Mouse (Mus musculus) midbrain, embryonic 15.5 days (tissue): ENCODE data around the gene Erc1. TPM values are rescaled to one million over a fixed set of nuclear protein-coding genes. Genes with fewer than 3 reads are reported as not detected.

Source experiments
- ATAC-seq: fragments of 200-750 bp; cut with Nextera tagmentation; replicated peaks from 2 replicates; pipeline ENCODE4 v1.8.0; 2017; ENCODE audit warnings: moderate TSS enrichment
- H3K27ac ChIP-seq: fragments of 300-500 bp; sonication (generic); 2 replicates; pipeline ENCODE4 v1.5.1; 2015; ENCODE audit warnings: mild to moderate bottlenecking, inconsistent platforms
- H3K27me3 ChIP-seq: fragments of 300-500 bp; sonication (generic); replicated peaks from 2 replicates; pipeline ENCODE4 v1.6.1; 2015; ENCODE audit warnings: inconsistent platforms
- H3K36me3 ChIP-seq: fragments of 300-500 bp; sonication (generic); replicated peaks from 2 replicates; pipeline ENCODE4 v1.6.1; 2015; ENCODE audit warnings: inconsistent platforms
- H3K4me1 ChIP-seq: fragments of 300-500 bp; sonication (generic); 2 replicates; pipeline ENCODE4 v1.6.1; 2015; ENCODE audit warnings: inconsistent platforms
- H3K4me2 ChIP-seq: fragments of 300-500 bp; sonication (generic); 2 replicates; pipeline ENCODE4 v1.6.1; 2015; ENCODE audit warnings: inconsistent platforms, mild to moderate bottlenecking, moderate library complexity
- H3K4me3 ChIP-seq: fragments of 300-500 bp; sonication (generic); 2 replicates; pipeline ENCODE4 v1.5.1; 2015; ENCODE audit warnings: mild to moderate bottlenecking, inconsistent platforms
- H3K9ac ChIP-seq: fragments of 300-500 bp; sonication (generic); 2 replicates; pipeline ENCODE4 v1.6.1; 2015; ENCODE audit warnings: mild to moderate bottlenecking, inconsistent platforms
- H3K9me3 ChIP-seq: fragments of 300-500 bp; sonication (generic); 2 replicates; pipeline ENCODE4 v1.6.1; 2016; ENCODE audit warnings: inconsistent platforms
- WGBS: fragments of 180-500 bp; shearing (Covaris S2); methylation state at CpG from one replicate; pipeline ENCODE4 v1.1.7; 2015; ENCODE audit warnings: mixed read lengths; 5-methylcytosine and 5-hydroxymethylcytosine counted together
- polyA plus RNA-seq: library from polyadenylated mRNA; unstranded; fragments of >200 nt; fragmentation: Nextera tagmentation; extraction: Ambion mirVana; gene quantifications from 2 replicates; pipeline ENCODE4 v1.2.1, GENCODE M21; 2015

Erc1 gene
- polyA plus RNA-seq, 1 experiment from 2014 or later: 58.9 TPM

DNA sequence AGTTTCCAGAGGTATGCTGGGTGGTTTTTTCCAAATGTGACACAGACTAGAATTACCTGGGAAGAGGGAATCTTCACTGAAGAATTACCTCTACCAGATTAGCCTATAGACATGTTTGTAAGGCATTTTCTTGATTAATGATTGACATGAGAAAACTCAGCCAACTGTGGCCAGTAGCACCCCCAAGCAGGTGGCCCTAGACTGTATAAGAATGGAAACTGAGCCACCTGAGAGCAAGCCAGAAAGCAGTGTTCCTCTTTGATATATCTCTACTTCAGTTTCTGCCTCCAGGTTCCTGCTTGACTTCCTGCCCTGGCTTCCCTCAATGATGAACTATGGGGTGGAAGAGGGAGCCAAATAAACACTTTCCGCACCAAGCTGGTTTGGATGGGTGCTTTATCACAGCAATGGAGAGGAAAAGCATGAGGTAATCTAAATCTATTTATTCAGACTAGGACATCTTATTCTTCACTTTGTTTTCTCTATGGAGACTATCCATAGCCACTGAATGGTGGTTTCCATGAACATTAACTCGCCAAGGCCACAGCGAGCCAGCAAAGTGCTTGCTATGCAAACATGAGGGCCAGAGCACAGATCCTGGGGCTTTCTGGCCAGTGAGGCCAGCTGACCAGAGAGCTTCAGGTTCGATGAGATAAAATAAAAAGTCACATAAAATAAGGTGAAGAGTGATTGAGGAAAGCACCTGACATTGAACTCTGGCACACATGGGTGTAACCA lies 109.2 kb downstream of the Erc1 start:
- no peak overlapping the region for H3K4me2 ChIP-seq
- no peaks in the 10 kb centered on the region for H3K9me3 ChIP-seq
- H3K9ac ChIP-seq: no peak overlapping the region
- no peak for ATAC-seq
- no peaks in the 10 kb centered on the region for H3K4me1 ChIP-seq
- H3K4me3 ChIP-seq: no peak overlapping the region
- peaks cover 9% of the 10 kb centered on the region for H3K36me3 ChIP-seq
- WGBS: 94% methylated on average over 4 of the region's 4 CpGs
- no peak overlapping the region for H3K27ac ChIP-seq
- no peaks in the 10 kb centered on the region for H3K27me3 ChIP-seq

DNA sequence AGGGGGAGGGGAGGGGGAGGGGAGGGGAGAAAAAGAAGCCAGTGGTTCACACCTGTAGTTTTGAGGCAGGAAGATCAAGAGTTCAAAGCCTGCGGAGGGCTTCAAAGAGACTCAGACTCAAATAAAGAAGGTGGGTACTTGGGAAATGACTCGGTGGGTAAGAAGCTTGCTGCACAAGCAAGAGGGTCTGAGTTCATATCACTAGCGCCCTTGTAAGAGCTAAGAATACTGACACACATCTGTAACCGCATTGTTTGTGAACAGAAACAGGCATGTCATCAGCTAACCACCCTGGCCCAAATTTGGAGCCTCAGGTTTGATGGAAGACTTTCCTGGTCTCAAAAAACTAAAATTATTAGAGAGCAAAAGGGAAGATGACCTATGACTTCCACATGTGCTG lies 110.3 kb downstream of the Erc1 start:
- ATAC-seq: no peak
- Histone ChIP-seq H3K4me1 (no peaks in the 10 kb centered on the region), H3K27me3 (no peaks in the 10 kb centered on the region), H3K4me2 (no peak overlapping the region), H3K9ac (no peak overlapping the region), H3K9me3 (no peaks in the 10 kb centered on the region), H3K27ac (no peak overlapping the region), H3K4me3 (no peak overlapping the region), H3K36me3 (peaks cover 3% of the 10 kb centered on the region; the same call in 1 of the 2 replicates)
- 95% methylated on average over 4 of the region's 4 CpGs for WGBS

DNA sequence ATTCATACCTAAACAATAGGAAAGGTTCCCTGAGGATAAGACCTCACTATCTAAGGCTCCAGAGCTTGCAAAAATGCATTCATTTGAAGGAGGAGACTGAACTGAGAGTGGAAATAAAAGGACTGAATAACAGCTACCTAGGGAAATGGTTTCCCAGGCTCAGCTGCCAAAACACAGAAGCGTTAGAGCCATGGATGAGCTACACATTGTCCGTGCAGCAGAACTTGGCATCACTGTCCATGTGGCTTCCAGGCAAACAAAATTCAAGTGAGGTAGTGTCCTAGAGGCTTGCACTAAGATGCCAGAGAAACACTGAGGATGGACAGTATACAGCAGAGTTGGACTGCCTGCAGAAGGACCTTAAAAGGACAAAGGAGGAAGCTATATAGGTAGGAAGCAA lies 112.0 kb downstream of the Erc1 start:
- H3K36me3 ChIP-seq: no peaks in the 10 kb centered on the region
- no peak overlapping the region for H3K27ac ChIP-seq

DNA sequence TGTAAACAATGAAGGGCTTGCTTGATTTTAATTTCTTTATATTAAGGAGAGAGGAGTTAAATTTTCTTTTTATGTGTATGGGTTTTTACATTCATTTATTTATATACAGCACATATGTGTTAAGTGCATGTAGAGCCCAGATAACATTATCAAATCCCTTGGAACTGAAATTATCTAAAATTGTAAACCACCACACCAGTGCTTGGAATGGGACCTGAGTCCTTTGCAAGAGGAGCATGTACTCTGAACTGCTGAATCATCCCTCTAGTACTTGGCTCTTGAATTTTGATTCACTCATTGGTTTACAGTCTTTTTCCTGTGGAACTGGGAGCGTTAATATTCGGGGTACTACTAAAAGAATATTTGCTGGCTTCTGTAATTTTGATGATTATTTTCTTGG lies 116.8 kb downstream of the Erc1 start:
- no peak for ATAC-seq
- Histone ChIP-seq H3K27me3 (no peaks in the 10 kb centered on the region), H3K4me3 (no peak overlapping the region), H3K4me1 (no peaks in the 10 kb centered on the region), H3K4me2 (no peak overlapping the region), H3K27ac (no peak overlapping the region), H3K36me3 (no peaks in the 10 kb centered on the region), H3K9me3 (no peaks in the 10 kb centered on the region), H3K9ac (no peak overlapping the region)
- over 99% methylated on average over 2 of the region's 2 CpGs for WGBS

More for the DNA sequence above, 112.0 kb downstream of the Erc1 start:
- Histone ChIP-seq H3K4me1 (no peaks in the 10 kb centered on the region), H3K4me2 (no peak overlapping the region), H3K9ac (no peak overlapping the region), H3K27me3 (no peaks in the 10 kb centered on the region), H3K4me3 (no peak overlapping the region), H3K9me3 (no peaks in the 10 kb centered on the region)
- WGBS: 71% methylated on average over 2 of the region's 2 CpGs
- ATAC-seq: no peak

DNA sequence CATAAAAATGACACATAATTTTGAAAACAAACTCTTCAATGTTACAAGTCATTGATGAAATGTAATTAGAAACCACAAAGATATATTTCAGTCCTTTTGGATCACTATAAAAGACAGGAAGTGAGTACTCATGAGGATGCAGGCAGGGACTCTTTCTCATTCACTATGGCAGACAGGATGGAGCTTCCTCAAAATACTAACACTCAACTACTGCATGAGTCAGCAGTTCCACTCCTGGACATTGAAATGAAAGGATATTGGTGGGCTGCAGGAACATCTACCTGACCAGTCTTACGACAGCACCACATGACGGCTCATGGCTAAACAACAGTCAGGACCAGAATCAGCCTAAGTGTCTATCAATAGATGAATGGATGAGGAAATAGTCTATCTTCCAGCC lies 132.7 kb downstream of the Erc1 start:
- no peak for ATAC-seq
- H3K4me3 ChIP-seq: no peak overlapping the region
- no peaks in the 10 kb centered on the region for H3K4me1 ChIP-seq
- no peak overlapping the region for H3K9ac ChIP-seq
- no peaks in the 10 kb centered on the region for H3K27me3 ChIP-seq
- no peaks in the 10 kb centered on the region; the same call in 1 of the 2 replicates for H3K36me3 ChIP-seq
- H3K9me3 ChIP-seq: no peaks in the 10 kb centered on the region
- 99% methylated on average over 2 of the region's 2 CpGs for WGBS
- H3K27ac ChIP-seq: no peak overlapping the region
- no peak overlapping the region for H3K4me2 ChIP-seq

DNA sequence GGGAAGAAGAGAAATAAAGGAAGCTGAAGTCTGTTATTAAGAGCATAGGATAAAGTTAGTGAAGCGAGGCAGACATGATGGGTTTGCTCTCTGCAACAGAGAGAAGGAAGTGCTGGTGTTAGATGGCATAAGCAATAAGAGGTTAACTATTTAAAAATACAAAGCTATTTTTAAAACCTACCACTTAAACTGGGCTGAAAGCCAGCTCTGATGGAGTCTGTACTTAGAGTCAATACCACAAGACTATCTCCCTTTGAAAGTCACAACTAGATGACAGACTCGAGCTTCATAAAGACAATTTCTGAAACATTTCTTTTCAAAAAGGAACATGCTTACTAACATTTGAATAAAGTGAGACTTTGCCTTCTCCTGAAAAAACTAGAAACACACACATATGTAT lies 134.0 kb downstream of the Erc1 start:
- Histone ChIP-seq H3K4me2 (no peak overlapping the region), H3K4me1 (no peaks in the 10 kb centered on the region), H3K4me3 (no peak overlapping the region), H3K27me3 (no peaks in the 10 kb centered on the region), H3K27ac (no peak overlapping the region), H3K9me3 (no peaks in the 10 kb centered on the region), H3K9ac (no peak overlapping the region), H3K36me3 (no peaks in the 10 kb centered on the region; the same call in 1 of the 2 replicates)
- WGBS: 85% methylated on average over 2 of the region's 2 CpGs
- ATAC-seq: no peak

DNA sequence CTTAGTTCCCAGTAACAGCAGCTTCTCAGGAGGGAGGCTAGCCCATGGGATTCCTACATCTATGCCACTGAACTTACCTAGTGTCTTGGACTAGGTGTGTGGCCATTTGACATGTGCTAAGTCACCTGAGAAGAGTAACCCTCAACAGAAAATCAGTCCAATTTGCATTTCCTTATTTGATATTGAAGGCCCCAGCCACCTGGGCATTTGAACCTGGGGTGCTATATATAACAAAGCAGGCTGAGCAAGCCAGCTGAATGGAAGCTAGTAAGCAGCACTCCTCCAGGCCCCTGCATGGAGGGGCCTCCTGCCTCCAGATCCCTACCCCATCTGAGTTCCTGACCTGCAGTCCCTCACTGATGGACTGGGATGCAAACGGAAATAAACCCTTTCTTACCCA lies 135.5 kb downstream of the Erc1 start:
- H3K4me2 ChIP-seq: no peak overlapping the region
- H3K27me3 ChIP-seq: no peaks in the 10 kb centered on the region
- ATAC-seq: no peak
- H3K27ac ChIP-seq: no peak overlapping the region
- no peaks in the 10 kb centered on the region for H3K9me3 ChIP-seq
- no peak overlapping the region for H3K9ac ChIP-seq
- 76% methylated on average over 1 of the region's 1 CpGs for WGBS
- H3K4me3 ChIP-seq: no peak overlapping the region
- no peaks in the 10 kb centered on the region for H3K4me1 ChIP-seq
- no peaks in the 10 kb centered on the region; the same call in 1 of the 2 replicates for H3K36me3 ChIP-seq

DNA sequence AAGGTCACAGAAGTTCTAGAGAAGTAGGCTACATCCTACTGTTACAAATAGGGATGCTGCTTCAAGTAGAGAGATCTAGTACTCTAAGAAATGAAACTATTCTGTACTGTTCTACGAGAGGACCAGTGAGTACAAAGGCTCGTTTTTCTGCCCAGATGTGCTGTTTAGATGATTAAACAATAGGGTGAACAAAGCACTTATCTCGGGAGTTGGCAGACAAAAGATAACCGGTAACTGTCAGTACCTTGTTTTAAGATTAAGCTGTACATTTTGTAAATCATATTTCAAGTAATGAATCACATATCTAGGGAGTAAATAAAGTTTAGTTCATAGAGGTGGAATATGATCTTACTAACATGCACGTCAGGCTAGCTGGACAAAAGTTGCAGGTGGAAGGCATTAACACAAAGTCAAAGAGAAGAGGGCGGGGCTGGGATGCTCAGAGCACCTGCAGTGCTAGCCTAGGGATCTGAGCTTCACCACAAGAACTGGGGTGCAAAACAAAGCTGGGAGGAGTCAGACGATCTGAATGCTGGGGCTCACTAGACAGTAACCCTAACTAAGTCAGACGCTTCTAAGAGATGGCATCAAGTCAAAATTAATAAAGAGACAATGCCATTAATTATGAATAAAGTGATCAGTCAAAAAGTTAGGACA lies 136.2 kb downstream of the Erc1 start:
- H3K27me3 ChIP-seq: no peaks in the 10 kb centered on the region
- WGBS: 76% methylated on average over 8 of the region's 8 CpGs
- H3K4me1 ChIP-seq: no peaks in the 10 kb centered on the region
- no peak overlapping the region for H3K9ac ChIP-seq
- H3K4me3 ChIP-seq: no peak overlapping the region
- H3K27ac ChIP-seq: no peak overlapping the region
- H3K36me3 ChIP-seq: no peaks in the 10 kb centered on the region; the same call in 1 of the 2 replicates
- no peak for ATAC-seq
- H3K9me3 ChIP-seq: no peaks in the 10 kb centered on the region
- H3K4me2 ChIP-seq: no peak overlapping the region

DNA sequence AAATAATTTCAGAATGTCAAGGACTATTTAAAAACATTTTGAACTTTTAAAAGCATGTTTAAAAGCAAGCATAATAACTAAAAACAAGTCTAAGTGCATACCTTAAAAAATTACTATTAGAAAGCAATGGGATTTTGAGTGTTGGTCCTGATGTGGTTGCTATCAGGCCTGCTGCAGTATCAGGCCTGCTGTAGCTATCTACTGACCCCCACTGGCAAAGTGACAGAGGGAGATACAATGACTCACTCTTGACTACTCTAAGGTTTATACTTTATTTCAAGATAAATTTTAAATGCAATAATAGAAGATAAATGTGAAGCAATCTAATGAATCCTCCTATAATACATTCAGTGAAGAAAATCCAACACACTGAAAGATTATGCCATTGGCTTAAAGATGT lies 138.4 kb downstream of the Erc1 start:
- Histone ChIP-seq H3K9ac (no peak overlapping the region), H3K9me3 (no peaks in the 10 kb centered on the region), H3K4me2 (no peak overlapping the region), H3K36me3 (no peaks in the 10 kb centered on the region; the same call in 1 of the 2 replicates), H3K27ac (no peak overlapping the region), H3K4me1 (no peaks in the 10 kb centered on the region), H3K4me3 (no peak overlapping the region), H3K27me3 (no peaks in the 10 kb centered on the region)
- ATAC-seq: no peak

DNA sequence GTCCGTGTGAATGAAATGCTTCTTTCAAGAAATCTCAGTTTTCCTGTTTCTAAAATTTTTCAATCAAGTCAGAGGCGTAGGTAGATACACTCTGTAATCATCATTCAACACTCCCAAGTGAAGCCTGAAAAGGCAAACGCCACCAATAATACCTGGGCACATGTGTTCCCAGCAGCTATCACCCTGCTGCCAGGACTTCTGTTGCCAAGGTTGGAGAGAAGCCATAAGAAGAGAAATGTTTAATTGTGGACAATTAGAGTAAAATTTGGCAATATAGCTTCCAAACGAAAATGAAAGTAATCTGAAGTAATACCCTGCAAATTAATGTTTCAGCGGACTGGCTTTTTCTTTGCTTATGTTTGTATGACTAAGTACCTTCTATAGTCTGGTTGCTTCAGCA lies 140.1 kb downstream of the Erc1 start:
- H3K9me3 ChIP-seq: no peaks in the 10 kb centered on the region
- no peak overlapping the region for H3K9ac ChIP-seq
- H3K27ac ChIP-seq: no peak overlapping the region
- no peak overlapping the region for H3K4me3 ChIP-seq
- H3K36me3 ChIP-seq: no peaks in the 10 kb centered on the region
- no peak for ATAC-seq
- H3K4me2 ChIP-seq: no peak overlapping the region
- no peaks in the 10 kb centered on the region for H3K4me1 ChIP-seq
- 87% methylated on average over 5 of the region's 5 CpGs for WGBS
- H3K27me3 ChIP-seq: no peaks in the 10 kb centered on the region

DNA sequence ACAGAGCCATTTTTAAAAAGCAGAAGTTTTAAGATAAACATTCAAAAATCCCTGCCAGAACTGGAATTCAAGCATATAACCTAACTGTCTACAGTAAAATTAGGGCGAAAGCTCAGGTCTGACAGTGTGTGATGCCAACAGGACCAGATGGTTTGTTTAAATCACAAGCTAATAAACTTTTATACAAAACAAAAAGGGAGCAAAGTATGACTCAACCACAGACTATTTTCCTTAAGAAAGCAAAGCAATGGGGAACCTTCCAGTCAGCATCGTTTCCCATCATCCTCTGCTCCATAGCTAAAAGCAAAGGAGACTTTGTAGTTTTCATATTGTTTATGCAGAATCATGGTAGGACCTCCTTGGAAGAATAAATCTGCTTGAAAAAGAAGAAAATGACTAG lies 143.1 kb downstream of the Erc1 start:
- Histone ChIP-seq H3K9ac (no peak overlapping the region), H3K27me3 (no peaks in the 10 kb centered on the region), H3K4me3 (no peak overlapping the region), H3K9me3 (no peaks in the 10 kb centered on the region), H3K36me3 (no peaks in the 10 kb centered on the region), H3K4me2 (no peak overlapping the region), H3K27ac (no peak overlapping the region), H3K4me1 (no peaks in the 10 kb centered on the region)
- 89% methylated on average over 2 of the region's 2 CpGs for WGBS
- no peak for ATAC-seq

DNA sequence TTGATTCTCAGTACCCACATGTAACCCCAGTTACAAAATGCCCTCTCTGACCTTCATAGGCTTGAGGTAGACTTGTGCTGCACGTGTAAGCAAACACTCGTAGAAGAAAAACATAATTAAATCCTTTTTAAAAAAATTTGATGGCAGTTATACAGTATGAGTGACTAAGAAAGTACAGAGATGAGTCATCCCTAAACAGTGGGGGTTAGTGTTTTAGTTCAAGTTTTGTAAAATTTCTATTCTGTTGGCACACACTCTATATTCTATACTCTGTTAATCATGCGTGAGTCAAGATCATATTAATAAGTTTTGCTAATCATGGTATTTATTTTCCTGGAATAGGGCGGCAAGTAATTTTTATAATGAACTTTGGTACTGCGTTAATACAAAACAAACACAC lies 155.2 kb downstream of the Erc1 start:
- Histone ChIP-seq H3K36me3 (peaks cover 5% of the 10 kb centered on the region), H3K27me3 (no peaks in the 10 kb centered on the region), H3K4me1 (no peaks in the 10 kb centered on the region), H3K9me3 (no peaks in the 10 kb centered on the region), H3K9ac (no peak overlapping the region), H3K4me2 (no peak overlapping the region), H3K27ac (no peak overlapping the region), H3K4me3 (no peak overlapping the region)
- ATAC-seq: no peak
- WGBS: 95% methylated on average over 5 of the region's 5 CpGs

DNA sequence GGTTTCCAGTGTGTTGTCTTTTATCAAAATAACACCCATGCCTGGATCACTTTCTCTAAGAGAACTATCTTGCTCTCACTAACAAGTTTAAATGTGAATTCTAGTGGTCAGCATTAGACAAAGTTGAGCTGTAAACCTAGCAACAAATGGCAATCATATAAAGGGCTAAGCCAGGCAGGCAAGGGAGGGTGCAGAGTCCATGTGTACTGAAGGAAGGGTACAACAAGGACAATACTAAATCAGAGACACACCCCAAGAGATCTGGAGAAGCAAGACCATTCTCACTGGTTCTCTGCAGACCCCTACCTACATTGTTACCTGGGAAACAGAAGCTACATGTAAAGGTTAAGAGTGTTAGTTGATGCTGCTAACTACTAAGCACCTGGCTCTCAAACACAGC lies 161.5 kb downstream of the Erc1 start:
- Histone ChIP-seq H3K4me1 (no peaks in the 10 kb centered on the region), H3K27ac (no peak overlapping the region), H3K27me3 (no peaks in the 10 kb centered on the region), H3K4me2 (no peak overlapping the region), H3K9ac (no peak overlapping the region), H3K4me3 (no peak overlapping the region), H3K9me3 (no peaks in the 10 kb centered on the region), H3K36me3 (no peaks in the 10 kb centered on the region)
- no peak for ATAC-seq
